8 mouse cellular contexts compared by ENCODE assay signal in the genomic region with DNA sequence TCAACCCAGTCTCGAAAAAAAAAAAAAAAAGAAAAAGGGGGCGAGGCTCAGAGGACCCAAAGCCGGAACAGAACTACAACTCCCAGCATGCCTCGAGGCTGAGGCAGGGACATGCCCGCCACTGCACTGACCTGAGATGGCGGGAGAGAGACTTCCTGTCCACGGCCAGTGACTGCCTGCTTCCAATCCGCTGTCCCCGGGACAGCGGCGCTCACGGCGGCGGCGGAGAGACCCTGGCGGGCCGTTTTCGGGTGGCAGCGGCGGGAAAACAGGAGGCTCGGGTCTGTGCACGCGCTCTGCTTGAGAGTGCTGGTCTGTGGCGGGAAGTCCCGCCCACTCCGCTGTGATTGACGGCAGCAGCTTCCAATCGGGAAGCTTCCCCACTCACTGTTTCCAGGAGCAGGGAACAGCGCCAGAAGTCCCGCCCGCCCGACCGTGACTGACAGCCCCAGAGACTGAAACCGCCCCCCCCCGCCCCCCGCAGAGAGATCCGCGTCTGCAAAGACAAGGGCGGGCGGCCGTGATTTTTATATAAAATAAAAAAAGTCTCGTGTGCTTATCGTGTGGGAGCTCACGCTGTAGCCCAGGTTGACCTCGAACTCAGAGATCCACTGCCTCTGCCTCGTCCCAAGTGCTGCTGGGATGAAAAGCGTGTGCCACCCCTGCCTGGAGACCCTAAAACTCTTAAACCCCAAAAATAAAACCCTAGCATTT. TPM values are rescaled to one million over a fixed set of nuclear protein-coding genes. Genes with fewer than 3 reads are reported as not detected.
DNase-seq lines count a peak whose midpoint lies in the region; ATAC-seq lines count a peak whose summit lies in the region.

No protein-coding gene starts in this region.

- no peaks in the 10 kb centered on the region for H3K9me3 ChIP-seq in hindbrain, embryonic 12.5 days (replicated peaks)

- peak overlapping the region; percentile 58 for H3K4me2 ChIP-seq in hindbrain, embryonic 12.5 days (replicated peaks)

- peak overlapping the region; percentile 86 for H3K9ac ChIP-seq in hindbrain, embryonic 12.5 days

- no peaks in the 10 kb centered on the region for H3K36me3 ChIP-seq in hindbrain, embryonic 12.5 days

- peak; percentile 98 for DNase-seq in NIH3T3 (ENCODE audit: low read depth)
- DNase-seq in cerebellum, postnatal 10 days = peak; percentile 100
- peak; percentile 95 to 98 for DNase-seq in frontal cortex, postnatal 10 days (ENCODE audit: low spot score in 2 of 2)
- DNase-seq in layer of hippocampus, postnatal 14 days (ENCODE audit: low spot score in 2 of 2) = peak; percentile 99 to 100
- peak; percentile 99 for DNase-seq in lung, postnatal 14 days
- peak; percentile 91 for DNase-seq in retina, adult 2 months (ENCODE audit: low read depth, low spot score)
- peak; percentile 98 to 99 for DNase-seq in thymus, postnatal 36 days

- no peaks in the 10 kb centered on the region for H3K4me1 ChIP-seq in hindbrain, embryonic 12.5 days

- peak overlapping the region; percentile 78 for H3K4me3 ChIP-seq in hindbrain, embryonic 12.5 days

- H3K27me3 ChIP-seq in hindbrain, embryonic 12.5 days = no peaks in the 10 kb centered on the region

- under 1% methylated on average over 47 of the region's 47 CpGs for WGBS in hindbrain, embryonic 12.5 days

- peak overlapping the region; percentile 91 for H3K27ac ChIP-seq in hindbrain, embryonic 12.5 days

- peak; percentile 99 for ATAC-seq in hindbrain, embryonic 12.5 days (ENCODE audit: low FRiP score)

RNA-seq across cellular contexts. Expression of gene Pum2, which starts 33.1 kb away (rescaled TPM):
- polyA plus RNA-seq in hindbrain, embryonic 12.5 days (2016; fragmentation: Nextera tagmentation; extraction: Ambion mirVana) = 64.0 and 65.4 TPM in 2 replicates
- total RNA-seq in layer of hippocampus, postnatal 14 days (2021) = 100 to 1,000 TPM; 161 to 163 TPM

RNA-seq across cellular contexts. Expression of gene Slc7a15, which starts 42.0 kb away (rescaled TPM):
- not detected in 2 replicates for polyA plus RNA-seq in hindbrain, embryonic 12.5 days (2016; fragmentation: Nextera tagmentation; extraction: Ambion mirVana)
- not detected for total RNA-seq in layer of hippocampus, postnatal 14 days (2021)

Comparison
In these comparisons a context has a peak if more than half of its experiments do, and no peak if none do; other contexts are left out.
1. Peak in every context shown above with its lines: DNase-seq, ATAC-seq, H3K4me3 ChIP-seq and H3K27ac ChIP-seq.